Mouse (Mus musculus) olfactory bulb, adult 2 months (tissue): ENCODE data around the gene Apbb2.

ENCODE experiments used
- CTCF ChIP-seq: fragments of 200-500 bp; IDR thresholded peaks from 2 replicates; pipeline ENCODE4 v1.5.1; 2012; ENCODE audit warnings: low read depth, mild to moderate bottlenecking, low read length, moderate library complexity; ENCODE audit not compliant: insufficient read depth
- POLR2A ChIP-seq: fragments of 200-500 bp; IDR thresholded peaks from 2 replicates; pipeline ENCODE4 v1.6.1; 2012; ENCODE audit warnings: mild to moderate bottlenecking, low read depth, low read length, moderate library complexity; ENCODE audit not compliant: insufficient read depth

- TF ChIP-seq CTCF (no peak), POLR2A (no peak)
Observed at GRCm38 (mm10) chr5:66549691-66550090, 68.9 kb downstream of the Apbb2 start.
